Mouse (Mus musculus): Measurements from ENCODE around the gene Cd300c. TPM values are rescaled to one million over a fixed set of nuclear protein-coding genes. Genes with fewer than 3 reads are reported as not detected.
"Not testable (repeated sequence)": the region's sequence is repeated elsewhere in the genome, so short reads cannot be mapped to it uniquely, and the experiment has no call there.

Gene Cd300c
- polyA plus RNA-seq, 1 experiment from 2014 or later, result not detected

DNA sequence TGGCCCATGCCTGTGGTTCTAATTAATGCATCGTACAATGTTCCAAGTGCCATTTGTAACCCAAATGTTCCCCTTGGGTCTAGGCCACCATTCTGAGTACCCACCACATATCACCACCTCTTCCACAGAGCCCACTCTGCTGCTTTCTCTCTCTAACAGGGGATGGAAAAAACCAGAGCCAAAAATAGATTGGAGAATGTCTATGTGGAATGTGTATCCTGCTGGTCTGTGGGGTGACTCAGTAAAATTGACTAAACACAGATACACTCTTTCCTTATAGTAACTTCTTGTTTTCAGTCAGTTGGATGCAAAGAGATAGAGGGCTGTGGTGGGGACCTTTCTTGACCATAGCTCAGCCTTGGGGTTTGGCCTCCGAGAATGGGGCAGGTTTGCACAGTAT lies 39.4 kb downstream of the Cd300c start:
- Histone ChIP-seq H3K4me1 (no peaks in the 10 kb centered on the region), H3K9ac (no peak overlapping the region), H3K4me3 (no peak overlapping the region), H3K27me3 (no peaks in the 10 kb centered on the region), H3K27ac (no peak overlapping the region), H3K36me3 (ENCODE audit: poor library complexity, severe bottlenecking) (no peaks in the 10 kb centered on the region), H3K9me3 (replicated peaks) (no peaks in the 10 kb centered on the region), H3K4me2 (no peak overlapping the region)
- 91% methylated on average over 2 of the region's 2 CpGs for WGBS
- no peak for ATAC-seq

DNA sequence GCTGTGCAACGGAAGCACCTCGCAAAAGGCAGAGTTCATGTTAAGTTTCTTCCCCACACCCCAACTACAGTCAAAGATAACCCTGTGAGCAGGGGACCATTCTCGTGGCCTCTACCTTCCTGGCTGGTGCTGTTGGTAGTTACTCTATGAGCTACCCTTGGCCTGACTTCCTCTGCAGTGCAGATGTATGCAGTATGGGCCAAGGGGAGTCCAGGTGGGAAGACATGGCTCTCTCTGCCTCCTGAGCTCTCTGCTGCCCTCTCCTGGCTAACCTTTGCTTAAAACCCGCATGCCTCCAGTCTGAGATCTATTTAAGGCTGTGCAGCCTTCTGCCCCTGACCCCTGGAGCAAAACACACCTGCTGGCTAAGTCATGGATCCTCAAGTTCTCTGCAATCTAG lies 45.0 kb downstream of the Cd300c start:
- no peak overlapping the region for H3K4me2 ChIP-seq
- no peak overlapping the region for H3K27ac ChIP-seq
- H3K27me3 ChIP-seq, result no peaks in the 10 kb centered on the region
- H3K4me3 ChIP-seq, result no peak overlapping the region
- peaks cover 7% of the 10 kb centered on the region; the same call in 1 of the 2 replicates for H3K9me3 ChIP-seq (replicated peaks)
- no peak overlapping the region for H3K9ac ChIP-seq
- ATAC-seq, result no peak
- no peaks in the 10 kb centered on the region for H3K36me3 ChIP-seq (ENCODE audit: poor library complexity, severe bottlenecking)
- WGBS, result 73% methylated on average over 4 of the region's 4 CpGs
- no peaks in the 10 kb centered on the region for H3K4me1 ChIP-seq

DNA sequence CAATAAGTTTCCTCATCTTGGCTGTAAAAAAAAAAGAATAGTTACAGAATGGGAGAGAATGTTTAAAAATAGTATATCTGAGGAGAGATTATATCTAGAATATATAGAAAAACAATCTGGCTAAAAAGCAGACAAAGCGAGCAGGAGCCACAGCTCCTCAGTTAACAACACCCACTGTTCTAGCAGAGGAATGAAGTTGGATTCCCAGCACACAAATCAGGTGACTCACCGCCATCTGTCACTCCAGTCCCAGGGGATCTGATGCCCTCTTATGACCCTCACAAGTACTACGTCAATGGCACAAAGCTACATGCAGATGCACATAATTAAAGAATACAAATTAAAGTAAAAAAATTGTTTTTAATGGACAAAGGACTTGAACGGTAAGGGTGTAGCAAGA lies 46.5 kb downstream of the Cd300c start:
- no peaks in the 10 kb centered on the region for H3K4me1 ChIP-seq
- no peak overlapping the region for H3K27ac ChIP-seq
- no peak for ATAC-seq
- 76% methylated on average over 4 of the region's 4 CpGs for WGBS
- no peak overlapping the region for H3K9ac ChIP-seq
- H3K27me3 ChIP-seq, result no peaks in the 10 kb centered on the region
- H3K4me2 ChIP-seq, result no peak overlapping the region
- H3K4me3 ChIP-seq, result no peak overlapping the region
- H3K36me3 ChIP-seq (ENCODE audit: poor library complexity, severe bottlenecking), result no peaks in the 10 kb centered on the region
- H3K9me3 ChIP-seq (replicated peaks), result peaks cover 7% of the 10 kb centered on the region; the same call in 1 of the 2 replicates

DNA sequence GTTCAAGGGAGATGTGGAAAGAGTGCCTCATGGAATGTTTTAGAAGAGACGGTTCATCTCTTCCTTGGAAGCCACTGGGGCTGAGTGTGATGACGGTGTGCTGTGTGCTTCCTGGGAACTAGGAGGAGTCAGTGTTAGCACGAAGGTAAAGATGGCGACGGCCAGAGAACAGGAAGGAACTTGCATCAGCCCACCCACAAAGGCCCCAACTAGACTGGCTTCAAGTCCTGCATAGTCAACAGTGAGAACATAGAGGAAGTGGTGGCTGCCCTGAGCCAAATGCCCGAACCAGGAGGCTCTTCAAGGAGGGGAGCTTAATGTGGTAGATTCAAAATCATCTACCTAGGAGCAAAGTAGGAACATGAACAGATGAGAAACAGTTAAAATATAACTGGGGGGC lies 51.8 kb downstream of the Cd300c start:
- no peak for ATAC-seq
- Histone ChIP-seq H3K27ac (no peak overlapping the region), H3K4me1 (no peaks in the 10 kb centered on the region), H3K4me3 (no peak overlapping the region), H3K36me3 (ENCODE audit: poor library complexity, severe bottlenecking) (no peaks in the 10 kb centered on the region), H3K9me3 (replicated peaks) (no peaks in the 10 kb centered on the region; the same call in 1 of the 2 replicates), H3K9ac (no peak overlapping the region), H3K27me3 (0 out of 2 replicates have a peak, but pooled peaks cover 3% of the 10 kb centered on the region), H3K4me2 (no peak overlapping the region)
- WGBS, result 90% methylated on average over 6 of the region's 6 CpGs

DNA sequence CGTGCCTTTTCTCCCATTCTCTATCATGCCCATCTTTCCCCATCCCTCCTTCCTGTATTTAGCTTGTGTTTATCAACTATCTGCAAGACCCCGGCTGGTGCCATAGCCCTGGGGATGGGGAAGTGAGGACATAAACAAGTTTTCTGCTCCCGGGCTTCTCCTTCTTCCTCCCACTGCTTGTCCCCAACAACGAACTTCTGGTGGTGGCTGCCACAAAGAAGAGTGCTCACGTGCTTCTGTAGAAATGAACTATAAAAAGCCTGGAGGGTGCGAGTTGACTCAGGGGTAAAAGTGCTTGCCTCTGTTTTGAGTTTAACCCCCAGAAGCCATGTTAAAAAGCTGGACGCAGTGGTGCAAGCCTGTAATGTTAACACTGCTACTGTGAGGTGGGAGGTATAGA lies 54.0 kb downstream of the Cd300c start:
- H3K9ac ChIP-seq, result no peak overlapping the region

DNA sequence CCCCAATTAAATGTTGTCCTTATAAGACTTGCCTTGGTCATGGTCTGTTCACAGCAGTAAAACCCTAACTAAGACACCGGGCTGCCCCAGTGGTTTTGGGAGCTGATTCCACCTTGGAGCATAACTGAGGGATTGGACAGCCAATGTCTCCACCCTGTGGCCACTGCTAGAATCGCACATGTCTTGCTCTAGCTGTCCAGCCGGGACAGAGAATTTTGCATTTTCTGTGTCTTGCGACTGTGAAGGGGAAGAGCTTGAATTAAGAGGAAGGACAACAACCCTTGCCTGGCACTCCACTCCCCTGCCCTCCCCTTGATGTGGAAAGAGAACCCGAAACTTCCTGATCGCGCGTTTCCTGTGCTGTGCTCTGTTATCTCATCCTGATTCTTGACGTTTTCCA lies 56.1 kb downstream of the Cd300c start:
- Histone ChIP-seq H3K9ac (no peak overlapping the region), H3K4me2 (no peak overlapping the region), H3K4me3 (no peak overlapping the region), H3K36me3 (ENCODE audit: poor library complexity, severe bottlenecking) (no peaks in the 10 kb centered on the region), H3K27me3 (0 out of 2 replicates have a peak, but pooled peaks cover 3% of the 10 kb centered on the region), H3K9me3 (replicated peaks) (no peaks in the 10 kb centered on the region), H3K4me1 (no peaks in the 10 kb centered on the region), H3K27ac (no peak overlapping the region)
- peak; percentile 63 for ATAC-seq
- 19% methylated on average over 9 of the region's 9 CpGs for WGBS

More for the DNA sequence above, 54.0 kb downstream of the Cd300c start:
- H3K27ac ChIP-seq, result no peak overlapping the region
- no peaks in the 10 kb centered on the region for H3K36me3 ChIP-seq (ENCODE audit: poor library complexity, severe bottlenecking)
- no peaks in the 10 kb centered on the region; the same call in 1 of the 2 replicates for H3K9me3 ChIP-seq (replicated peaks)
- no peak overlapping the region for H3K4me3 ChIP-seq
- WGBS, result 70% methylated on average over 7 of the region's 7 CpGs
- no peaks in the 10 kb centered on the region for H3K4me1 ChIP-seq
- H3K4me2 ChIP-seq, result no peak overlapping the region
- H3K27me3 ChIP-seq, result 0 out of 2 replicates have a peak, but pooled peaks cover 3% of the 10 kb centered on the region
- ATAC-seq, result no peak

DNA sequence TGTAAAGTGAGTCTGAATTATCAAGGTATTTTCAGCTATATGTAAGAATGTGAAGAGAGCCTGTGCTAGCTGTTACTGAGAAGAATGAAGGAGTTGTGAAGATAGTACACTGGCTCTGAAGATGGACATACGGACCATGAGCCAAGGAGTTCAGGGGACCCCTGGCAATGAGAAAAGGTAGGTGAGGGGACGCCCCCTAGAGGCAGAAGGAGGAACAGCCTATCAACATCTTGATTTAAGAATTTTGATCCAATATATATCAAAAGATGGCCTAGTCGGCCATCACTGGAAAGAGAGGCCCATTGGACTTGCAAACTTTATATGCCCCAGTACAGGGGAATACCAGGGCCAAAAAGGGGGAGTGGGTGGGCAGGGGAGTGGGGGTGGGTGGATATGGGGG lies 59.4 kb downstream of the Cd300c start:
- H3K4me3 ChIP-seq; H3K4me2 ChIP-seq; H3K27ac ChIP-seq; H3K27me3 ChIP-seq; H3K36me3 ChIP-seq (ENCODE audit: poor library complexity, severe bottlenecking); H3K9ac ChIP-seq; H3K4me1 ChIP-seq; ATAC-seq; H3K9me3 ChIP-seq (replicated peaks): not testable (repeated sequence)
- 29% methylated on average over 3 of the region's 3 CpGs for WGBS

DNA sequence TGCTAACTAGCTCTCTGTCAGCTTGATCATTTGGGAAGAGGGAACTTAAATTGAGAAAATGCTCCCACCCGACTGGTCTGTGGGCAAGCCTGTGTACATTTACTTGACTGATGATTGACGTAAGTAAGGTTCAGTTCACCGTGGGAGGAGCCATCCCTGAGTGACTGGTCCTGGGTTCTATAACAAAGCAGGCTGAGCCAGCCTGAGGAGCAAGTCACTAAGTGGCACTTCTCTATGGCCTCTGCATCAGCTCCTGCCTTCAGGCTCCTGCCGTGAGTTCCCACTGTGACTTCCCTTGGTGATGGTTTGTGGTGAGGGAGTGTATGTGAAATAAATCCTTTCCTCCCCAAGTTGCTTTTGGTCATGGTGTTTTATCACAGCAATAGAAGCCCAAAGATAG lies 60.9 kb downstream of the Cd300c start:
- Histone ChIP-seq H3K4me3 (no peak overlapping the region), H3K4me1 (no peaks in the 10 kb centered on the region), H3K36me3 (ENCODE audit: poor library complexity, severe bottlenecking) (no peaks in the 10 kb centered on the region), H3K27me3 (no peaks in the 10 kb centered on the region), H3K27ac (no peak overlapping the region), H3K9ac (no peak overlapping the region), H3K4me2 (no peak overlapping the region), H3K9me3 (replicated peaks) (no peaks in the 10 kb centered on the region)
- 64% methylated on average over 4 of the region's 4 CpGs for WGBS
- ATAC-seq, result no peak

DNA sequence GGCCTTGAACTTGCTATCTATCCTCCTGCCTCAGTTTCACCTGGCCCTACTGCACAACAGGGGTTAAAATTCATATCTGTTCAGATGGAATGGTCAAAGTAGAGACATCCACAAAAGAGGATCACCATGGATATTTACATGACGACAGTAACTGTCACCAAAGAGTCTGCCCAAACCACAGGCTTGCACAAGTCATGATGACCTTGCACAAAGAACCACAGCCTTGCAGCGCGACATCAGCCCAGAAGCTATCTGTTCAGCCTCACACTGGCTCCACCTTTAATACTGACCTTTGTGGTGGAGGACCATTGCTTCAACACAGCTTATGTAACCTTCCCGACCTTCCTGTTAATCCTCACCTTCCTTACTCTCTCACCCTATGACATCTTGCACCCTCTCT lies 61.4 kb downstream of the Cd300c start:
- no peaks in the 10 kb centered on the region for H3K27me3 ChIP-seq
- ATAC-seq, result no peak
- no peak overlapping the region for H3K9ac ChIP-seq
- no peaks in the 10 kb centered on the region for H3K9me3 ChIP-seq (replicated peaks)
- no peak overlapping the region for H3K4me3 ChIP-seq
- H3K4me1 ChIP-seq, result no peaks in the 10 kb centered on the region
- 88% methylated on average over 4 of the region's 4 CpGs for WGBS
- no peak overlapping the region for H3K27ac ChIP-seq
- no peaks in the 10 kb centered on the region for H3K36me3 ChIP-seq (ENCODE audit: poor library complexity, severe bottlenecking)
- H3K4me2 ChIP-seq, result no peak overlapping the region

Other genes with a start within 250 kb of the Cd300c start
- 1.8 and 3.7 TPM in 2 replicates for gene Dnaic2, start 241.7 kb downstream of the Cd300c start, polyA plus RNA-seq (2015; fragmentation: Nextera tagmentation; extraction: Ambion mirVana)
- 0.36 and 1.3 TPM in 2 replicates for gene Kif19a, start 203.8 kb downstream of the Cd300c start, polyA plus RNA-seq (2015; fragmentation: Nextera tagmentation; extraction: Ambion mirVana)
- 25.8 and 27.1 TPM in 2 replicates for gene Btbd17, start 173.2 kb downstream of the Cd300c start, polyA plus RNA-seq (2015; fragmentation: Nextera tagmentation; extraction: Ambion mirVana)
- gene Gpr142, start 170.2 kb downstream of the Cd300c start, polyA plus RNA-seq (2015; fragmentation: Nextera tagmentation; extraction: Ambion mirVana), result not detected in 2 replicates
- 4.6 and 5.0 TPM in 2 replicates for gene Gprc5c, start 118.0 kb downstream of the Cd300c start, polyA plus RNA-seq (2015; fragmentation: Nextera tagmentation; extraction: Ambion mirVana)
- gene Cd300a, start 79.1 kb downstream of the Cd300c start, polyA plus RNA-seq (2015; fragmentation: Nextera tagmentation; extraction: Ambion mirVana), result 0.49 TPM in 2 replicates
- gene Cd300lb, start 34.8 kb downstream of the Cd300c start, polyA plus RNA-seq (2015; fragmentation: Nextera tagmentation; extraction: Ambion mirVana), result 0.08 TPM in 1 of 2 replicates, not detected in the other
- not detected in 2 replicates for gene Cd300ld, start 20.8 kb upstream of the Cd300c start, polyA plus RNA-seq (2015; fragmentation: Nextera tagmentation; extraction: Ambion mirVana)
- gene Cd300c2, start 32.7 kb upstream of the Cd300c start, polyA plus RNA-seq (2015; fragmentation: Nextera tagmentation; extraction: Ambion mirVana), result 0.49 and 0.73 TPM in 2 replicates
- not detected in 2 replicates for gene Cd300ld2, start 47.0 kb upstream of the Cd300c start, polyA plus RNA-seq (2015; fragmentation: Nextera tagmentation; extraction: Ambion mirVana)
- gene Cd300ld4, start 57.9 kb upstream of the Cd300c start, polyA plus RNA-seq (2015; fragmentation: Nextera tagmentation; extraction: Ambion mirVana), result not detected in 2 replicates
- gene Cd300ld5, start 68.6 kb upstream of the Cd300c start, polyA plus RNA-seq (2015; fragmentation: Nextera tagmentation; extraction: Ambion mirVana), result not detected in 2 replicates
- gene Cd300ld3, start 79.3 kb upstream of the Cd300c start, polyA plus RNA-seq (2015; fragmentation: Nextera tagmentation; extraction: Ambion mirVana), result not detected in 2 replicates
- not detected in 2 replicates for gene Cd300e, start 93.0 kb upstream of the Cd300c start, polyA plus RNA-seq (2015; fragmentation: Nextera tagmentation; extraction: Ambion mirVana)
- gene Rab37, start 122.3 kb upstream of the Cd300c start, polyA plus RNA-seq (2015; fragmentation: Nextera tagmentation; extraction: Ambion mirVana), result 0.60 and 0.76 TPM in 2 replicates
- gene Cd300lf, start 164.8 kb upstream of the Cd300c start, polyA plus RNA-seq (2015; fragmentation: Nextera tagmentation; extraction: Ambion mirVana), result 0.11 TPM in 1 of 2 replicates, not detected in the other
- gene Slc9a3r1, start 194.2 kb upstream of the Cd300c start, polyA plus RNA-seq (2015; fragmentation: Nextera tagmentation; extraction: Ambion mirVana), result 28.8 TPM in 2 replicates
- gene Tmem104, start 218.3 kb upstream of the Cd300c start, polyA plus RNA-seq (2015; fragmentation: Nextera tagmentation; extraction: Ambion mirVana), result 7.8 and 9.2 TPM in 2 replicates
- gene Nat9, start 218.7 kb upstream of the Cd300c start, polyA plus RNA-seq (2015; fragmentation: Nextera tagmentation; extraction: Ambion mirVana), result 18.2 and 20.3 TPM in 2 replicates